Mouse (Mus musculus) regulatory T cell (primary cell): ENCODE results near the gene Tmem150c.

Experiments used
- in situ Hi-C: fragments of 300-600 bp; cut with MboI, MseI; formaldehyde crosslinking; loops from one replicate; pipeline ENCODE4 v1.15.1; 2025; ENCODE audit warnings: high pct_unique_total_duplicates

The Tmem150c gene

GRCm38 (mm10) chr5:100097967-100098366, 61.6 kb downstream of the Tmem150c start:
- in situ Hi-C loops, result loop anchor here (25.0 kb wide), 1 partner anchor 886 kb away; no protein-coding TSS in a partner anchor

GRCm38 (mm10) chr5:100096955-100097354, 62.7 kb downstream of the Tmem150c start:
- in situ Hi-C loops, result loop anchor here (25.0 kb wide), 1 partner anchor 885 kb away; no protein-coding TSS in a partner anchor

- in situ Hi-C loops, result loop anchor here (25.0 kb wide), 1 partner anchor 879 kb away; no protein-coding TSS in a partner anchor
Observed at GRCm38 (mm10) chr5:100091602-100092001, 68.0 kb downstream of the Tmem150c start.

GRCm38 (mm10) chr5:100091263-100091594, 68.4 kb downstream of the Tmem150c start:
- in situ Hi-C loops, result loop anchor here (25.0 kb wide), 1 partner anchor 879 kb away; no protein-coding TSS in a partner anchor

GRCm38 (mm10) chr5:100090515-100091262, 68.9 kb downstream of the Tmem150c start:
- in situ Hi-C loops, result loop anchor here (25.0 kb wide), 1 partner anchor 878 kb away; no protein-coding TSS in a partner anchor

GRCm38 (mm10) chr5:100085097-100085496, 74.5 kb downstream of the Tmem150c start:
- in situ Hi-C loops, result loop anchor here (25.0 kb wide), 1 partner anchor 873 kb away; no protein-coding TSS in a partner anchor

GRCm38 (mm10) chr5:100083953-100084562, 75.5 kb downstream of the Tmem150c start:
- in situ Hi-C loops, result loop anchor here (25.0 kb wide), 1 partner anchor 872 kb away; no protein-coding TSS in a partner anchor

- in situ Hi-C loops, result loop anchor here (25.0 kb wide), 1 partner anchor 870 kb away; no protein-coding TSS in a partner anchor
Observed at GRCm38 (mm10) chr5:100082006-100082405, 77.6 kb downstream of the Tmem150c start.

- in situ Hi-C loops, result loop anchor here (25.0 kb wide), 1 partner anchor 868 kb away; no protein-coding TSS in a partner anchor
Observed at GRCm38 (mm10) chr5:100079931-100080275, 79.7 kb downstream of the Tmem150c start.

- in situ Hi-C loops, result loop anchor here (25.0 kb wide), 1 partner anchor 867 kb away; no protein-coding TSS in a partner anchor
Observed at GRCm38 (mm10) chr5:100079040-100079930, 80.3 kb downstream of the Tmem150c start.

- in situ Hi-C loops, result loop anchor here (5.0 kb wide), 1 partner anchor 168 kb away; no protein-coding TSS in a partner anchor
Observed at GRCm38 (mm10) chr5:100074571-100074970, 85.0 kb downstream of the Tmem150c start.

GRCm38 (mm10) chr5:100072557-100072956, 87.1 kb downstream of the Tmem150c start:
- in situ Hi-C loops, result loop anchor here (5.0 kb wide), 1 partner anchor 170 kb away; no protein-coding TSS in a partner anchor

- in situ Hi-C loops, result loop anchor here (5.0 kb wide), 1 partner anchor 171 kb away; no protein-coding TSS in a partner anchor
Observed at GRCm38 (mm10) chr5:100071541-100071940, 88.1 kb downstream of the Tmem150c start.

- in situ Hi-C loops, result loop anchor here (5.0 kb wide), 1 partner anchor 172 kb away; no protein-coding TSS in a partner anchor
Observed at GRCm38 (mm10) chr5:100070255-100070654, 89.4 kb downstream of the Tmem150c start.

- in situ Hi-C loops, result no loop called here
Observed at GRCm38 (mm10) chr5:100069526-100069925, 90.1 kb downstream of the Tmem150c start.

GRCm38 (mm10) chr5:100067579-100067978, 92.0 kb downstream of the Tmem150c start:
- in situ Hi-C loops, result no loop called here

- in situ Hi-C loops, result no loop called here
Observed at GRCm38 (mm10) chr5:100060876-100061275, 98.7 kb downstream of the Tmem150c start.

- in situ Hi-C loops, result no loop called here
Observed at GRCm38 (mm10) chr5:100059326-100059725, 100.3 kb downstream of the Tmem150c start.

GRCm38 (mm10) chr5:100058729-100059128, 100.9 kb downstream of the Tmem150c start:
- in situ Hi-C loops, result no loop called here

GRCm38 (mm10) chr5:100057461-100058209, 102.0 kb downstream of the Tmem150c start:
- in situ Hi-C loops, result no loop called here
